Mouse (Mus musculus): ENCODE measurements around the gene Il20ra. TPM values are rescaled to one million over a fixed set of nuclear protein-coding genes. Genes with fewer than 3 reads are reported as not detected.

Il20ra gene
- polyA plus RNA-seq (2015; fragmentation: Nextera tagmentation; extraction: Ambion mirVana) = 0.35 and 0.84 TPM in 2 replicates

GRCm38 (mm10) chr10:19712421-19712836, at the start of gene Il20ra:
Il20ra (plus strand) TSS chr10:19712570.
- peaks cover 4% of the 10 kb centered on the region; the same call in 1 of the 2 replicates for H3K4me1 ChIP-seq (ENCODE audit: control insufficient read depth, insufficient read depth, low read length)
- H3K36me3 ChIP-seq (ENCODE audit: control insufficient read depth, insufficient read depth, low read length) = no peaks in the 10 kb centered on the region
- H3K9ac ChIP-seq (ENCODE audit: low read depth, low read length) = peak within 1 kb of the TSS; percentile 72
- no peak within 1 kb of the TSS for H3K27ac ChIP-seq (ENCODE audit: low read length)
- peak; percentile 89 for ATAC-seq
- no peaks in the 10 kb centered on the region for H3K9me3 ChIP-seq (replicated peaks; ENCODE audit: control insufficient read depth, low read length, poor library complexity, severe bottlenecking)
- peak within 1 kb of the TSS; percentile 51 for H3K4me3 ChIP-seq (ENCODE audit: low read depth, low read length)
- H3K27me3 ChIP-seq (ENCODE audit: control insufficient read depth, insufficient read depth, low read depth, low read length) = peaks cover 6% of the 10 kb centered on the region; the same call in 1 of the 2 replicates
- peak within 1 kb of the TSS; percentile 98 for H3K4me2 ChIP-seq (ENCODE audit: low read length)
- WGBS = under 1% methylated on average over 29 of the region's 29 CpGs

- Histone ChIP-seq H3K4me1 (ENCODE audit: control insufficient read depth, insufficient read depth, low read length) (no peaks in the 10 kb centered on the region), H3K4me2 (ENCODE audit: low read length) (no peak overlapping the region), H3K9me3 (replicated peaks; ENCODE audit: control insufficient read depth, low read length, poor library complexity, severe bottlenecking) (no peaks in the 10 kb centered on the region), H3K27ac (ENCODE audit: low read length) (no peak overlapping the region), H3K36me3 (ENCODE audit: control insufficient read depth, insufficient read depth, low read length) (no peaks in the 10 kb centered on the region), H3K27me3 (ENCODE audit: control insufficient read depth, insufficient read depth, low read depth, low read length) (no peaks in the 10 kb centered on the region), H3K9ac (ENCODE audit: low read depth, low read length) (no peak overlapping the region), H3K4me3 (ENCODE audit: low read depth, low read length) (no peak overlapping the region)
- no peak for ATAC-seq
- WGBS = 84% methylated on average over 5 of the region's 5 CpGs
Measured at GRCm38 (mm10) chr10:19668973-19669372, 43.4 kb upstream of the Il20ra start.

- Histone ChIP-seq H3K27ac (ENCODE audit: low read length) (no peak overlapping the region), H3K4me2 (ENCODE audit: low read length) (no peak overlapping the region), H3K27me3 (ENCODE audit: control insufficient read depth, insufficient read depth, low read depth, low read length) (no peaks in the 10 kb centered on the region), H3K9me3 (replicated peaks; ENCODE audit: control insufficient read depth, low read length, poor library complexity, severe bottlenecking) (no peaks in the 10 kb centered on the region), H3K4me3 (ENCODE audit: low read depth, low read length) (no peak overlapping the region), H3K9ac (ENCODE audit: low read depth, low read length) (no peak overlapping the region), H3K36me3 (ENCODE audit: control insufficient read depth, insufficient read depth, low read length) (no peaks in the 10 kb centered on the region), H3K4me1 (ENCODE audit: control insufficient read depth, insufficient read depth, low read length) (no peaks in the 10 kb centered on the region)
- no peak for ATAC-seq
Measured at GRCm38 (mm10) chr10:19672015-19672414, 40.4 kb upstream of the Il20ra start.

- Histone ChIP-seq H3K27me3 (ENCODE audit: control insufficient read depth, insufficient read depth, low read depth, low read length) (no peaks in the 10 kb centered on the region), H3K4me1 (ENCODE audit: control insufficient read depth, insufficient read depth, low read length) (no peaks in the 10 kb centered on the region), H3K9ac (ENCODE audit: low read depth, low read length) (no peak overlapping the region), H3K4me2 (ENCODE audit: low read length) (no peak overlapping the region), H3K36me3 (ENCODE audit: control insufficient read depth, insufficient read depth, low read length) (no peaks in the 10 kb centered on the region), H3K4me3 (ENCODE audit: low read depth, low read length) (no peak overlapping the region), H3K9me3 (replicated peaks; ENCODE audit: control insufficient read depth, low read length, poor library complexity, severe bottlenecking) (no peaks in the 10 kb centered on the region), H3K27ac (ENCODE audit: low read length) (no peak overlapping the region)
- no peak for ATAC-seq
- WGBS = 94% methylated on average over 1 of the region's 1 CpGs
Measured at GRCm38 (mm10) chr10:19673146-19673545, 39.2 kb upstream of the Il20ra start.

GRCm38 (mm10) chr10:19687686-19688085, 24.7 kb upstream of the Il20ra start:
- no peak overlapping the region for H3K4me3 ChIP-seq (ENCODE audit: low read depth, low read length)
- WGBS = 66% methylated on average over 3 of the region's 3 CpGs
- no peak overlapping the region for H3K27ac ChIP-seq (ENCODE audit: low read length)
- H3K27me3 ChIP-seq (ENCODE audit: control insufficient read depth, insufficient read depth, low read depth, low read length) = no peaks in the 10 kb centered on the region
- ATAC-seq = no peak
- no peaks in the 10 kb centered on the region for H3K4me1 ChIP-seq (ENCODE audit: control insufficient read depth, insufficient read depth, low read length)
- H3K9ac ChIP-seq (ENCODE audit: low read depth, low read length) = no peak overlapping the region
- no peaks in the 10 kb centered on the region for H3K36me3 ChIP-seq (ENCODE audit: control insufficient read depth, insufficient read depth, low read length)
- no peak overlapping the region for H3K4me2 ChIP-seq (ENCODE audit: low read length)
- H3K9me3 ChIP-seq (replicated peaks; ENCODE audit: control insufficient read depth, low read length, poor library complexity, severe bottlenecking) = no peaks in the 10 kb centered on the region

GRCm38 (mm10) chr10:19691287-19691686, 21.1 kb upstream of the Il20ra start:
- H3K27ac ChIP-seq (ENCODE audit: low read length) = no peak overlapping the region
- H3K36me3 ChIP-seq (ENCODE audit: control insufficient read depth, insufficient read depth, low read length) = no peaks in the 10 kb centered on the region
- H3K27me3 ChIP-seq (ENCODE audit: control insufficient read depth, insufficient read depth, low read depth, low read length) = no peaks in the 10 kb centered on the region
- WGBS = 76% methylated on average over 3 of the region's 3 CpGs
- no peaks in the 10 kb centered on the region for H3K4me1 ChIP-seq (ENCODE audit: control insufficient read depth, insufficient read depth, low read length)
- H3K9ac ChIP-seq (ENCODE audit: low read depth, low read length) = no peak overlapping the region
- no peak overlapping the region for H3K4me3 ChIP-seq (ENCODE audit: low read depth, low read length)
- H3K4me2 ChIP-seq (ENCODE audit: low read length) = no peak overlapping the region
- H3K9me3 ChIP-seq (replicated peaks; ENCODE audit: control insufficient read depth, low read length, poor library complexity, severe bottlenecking) = no peaks in the 10 kb centered on the region
- ATAC-seq = no peak

GRCm38 (mm10) chr10:19691771-19692170, 20.6 kb upstream of the Il20ra start:
- H3K27ac ChIP-seq (ENCODE audit: low read length) = no peak overlapping the region
- H3K9me3 ChIP-seq (replicated peaks; ENCODE audit: control insufficient read depth, low read length, poor library complexity, severe bottlenecking) = no peaks in the 10 kb centered on the region
- H3K4me3 ChIP-seq (ENCODE audit: low read depth, low read length) = no peak overlapping the region
- H3K4me1 ChIP-seq (ENCODE audit: control insufficient read depth, insufficient read depth, low read length) = no peaks in the 10 kb centered on the region
- no peak for ATAC-seq
- no peaks in the 10 kb centered on the region for H3K36me3 ChIP-seq (ENCODE audit: control insufficient read depth, insufficient read depth, low read length)
- H3K27me3 ChIP-seq (ENCODE audit: control insufficient read depth, insufficient read depth, low read depth, low read length) = no peaks in the 10 kb centered on the region
- 86% methylated on average over 13 of the region's 13 CpGs for WGBS
- no peak overlapping the region for H3K4me2 ChIP-seq (ENCODE audit: low read length)
- no peak overlapping the region for H3K9ac ChIP-seq (ENCODE audit: low read depth, low read length)

GRCm38 (mm10) chr10:19692332-19692731, 20.0 kb upstream of the Il20ra start:
- Histone ChIP-seq H3K27me3 (ENCODE audit: control insufficient read depth, insufficient read depth, low read depth, low read length) (no peaks in the 10 kb centered on the region), H3K4me3 (ENCODE audit: low read depth, low read length) (no peak overlapping the region), H3K9ac (ENCODE audit: low read depth, low read length) (no peak overlapping the region), H3K27ac (ENCODE audit: low read length) (no peak overlapping the region), H3K4me2 (ENCODE audit: low read length) (no peak overlapping the region), H3K36me3 (ENCODE audit: control insufficient read depth, insufficient read depth, low read length) (no peaks in the 10 kb centered on the region), H3K4me1 (ENCODE audit: control insufficient read depth, insufficient read depth, low read length) (no peaks in the 10 kb centered on the region), H3K9me3 (replicated peaks; ENCODE audit: control insufficient read depth, low read length, poor library complexity, severe bottlenecking) (no peaks in the 10 kb centered on the region)
- no peak for ATAC-seq
- WGBS = 90% methylated on average over 7 of the region's 7 CpGs

- 59% methylated on average over 8 of the region's 8 CpGs for WGBS
- ATAC-seq = peak; percentile 92
- no peaks in the 10 kb centered on the region for H3K27me3 ChIP-seq (ENCODE audit: control insufficient read depth, insufficient read depth, low read depth, low read length)
- no peak overlapping the region for H3K4me3 ChIP-seq (ENCODE audit: low read depth, low read length)
- H3K9me3 ChIP-seq (replicated peaks; ENCODE audit: control insufficient read depth, low read length, poor library complexity, severe bottlenecking) = no peaks in the 10 kb centered on the region
- H3K27ac ChIP-seq (ENCODE audit: low read length) = no peak overlapping the region
- H3K36me3 ChIP-seq (ENCODE audit: control insufficient read depth, insufficient read depth, low read length) = no peaks in the 10 kb centered on the region
- H3K9ac ChIP-seq (ENCODE audit: low read depth, low read length) = no peak overlapping the region
- H3K4me1 ChIP-seq (ENCODE audit: control insufficient read depth, insufficient read depth, low read length) = no peaks in the 10 kb centered on the region
- H3K4me2 ChIP-seq (ENCODE audit: low read length) = no peak overlapping the region
Measured at GRCm38 (mm10) chr10:19692988-19693387, 19.4 kb upstream of the Il20ra start.

Measured in midbrain, embryonic 16.5 days (tissue).